Mouse (Mus musculus) liver, embryonic 16.5 days (tissue): ENCODE measurements around the gene Pi4ka. TPM values are rescaled to one million over a fixed set of nuclear protein-coding genes. Genes with fewer than 3 reads are reported as not detected.
A peak's percentile ranks its signal among the peaks of the same experiment; 100 is the strongest.

Experiments
- ATAC-seq: fragments of 200-750 bp; cut with Nextera tagmentation; 2 replicates; pipeline ENCODE4 v1.8.0; 2017; ENCODE audit warnings: low read depth, mild to moderate bottlenecking, moderate number of reproducible peaks, moderate library complexity
- H3K27ac ChIP-seq: fragments of 300-500 bp; sonication (generic); 2 replicates; pipeline ENCODE4 v1.5.1; 2014; ENCODE audit warnings: mild to moderate bottlenecking, low read length
- H3K27me3 ChIP-seq: fragments of 300-500 bp; sonication (generic); 2 replicates; pipeline ENCODE4 v1.6.1; 2014; ENCODE audit warnings: low read depth, low read length, mixed read lengths; ENCODE audit not compliant: control insufficient read depth, insufficient read depth
- H3K36me3 ChIP-seq: fragments of 300-500 bp; sonication (generic); 2 replicates; pipeline ENCODE4 v1.6.1; 2014; ENCODE audit warnings: mild to moderate bottlenecking; ENCODE audit not compliant: control insufficient read depth, insufficient read depth
- H3K4me1 ChIP-seq: fragments of 300-500 bp; sonication (generic); 2 replicates; pipeline ENCODE4 v1.6.1; 2014; ENCODE audit warnings: low read depth, low read length, mixed read lengths; ENCODE audit not compliant: control insufficient read depth
- H3K4me2 ChIP-seq: fragments of 300-500 bp; sonication (generic); 2 replicates; pipeline ENCODE4 v1.6.1; 2014; ENCODE audit warnings: low read depth, low read length, mixed read lengths
- H3K4me3 ChIP-seq: fragments of 300-500 bp; sonication (generic); 2 replicates; pipeline ENCODE4 v1.5.1; 2014; ENCODE audit warnings: low read depth, mild to moderate bottlenecking, low read length
- H3K9ac ChIP-seq: fragments of 300-500 bp; sonication (generic); 2 replicates; pipeline ENCODE4 v1.6.1; 2014; ENCODE audit warnings: low read depth, low read length
- H3K9me3 ChIP-seq: fragments of 300-500 bp; sonication (generic); replicated peaks from 2 replicates; pipeline ENCODE4 v1.6.1; 2016; ENCODE audit warnings: low read length; ENCODE audit not compliant: control insufficient read depth
- WGBS: fragments of 180-500 bp; shearing (Covaris S2); extraction: QIAGEN DNeasy Blood & Tissue Kit; methylation state at CpG from one replicate; pipeline ENCODE4 v1.1.7; 2014; ENCODE audit not compliant: insufficient replicate concordance; 5-methylcytosine and 5-hydroxymethylcytosine counted together
- polyA plus RNA-seq: library from polyadenylated mRNA; unstranded; fragments of >200 nt; fragmentation: Nextera tagmentation; extraction: Ambion mirVana; gene quantifications from 2 replicates; pipeline ENCODE4 v1.2.1, GENCODE M21; 2015

Pi4ka gene
- polyA plus RNA-seq, 1 experiment from 2014 or later: 15.2 TPM

GRCm38 (mm10) chr16:17405271-17405696 lies 830 bp downstream of the Pi4ka start:
- under 1% methylated on average over 22 of the region's 22 CpGs for WGBS
- Histone ChIP-seq H3K36me3 (no peaks in the 10 kb centered on the region), H3K4me2 (peak overlapping the region; percentile 72), H3K4me1 (peaks cover 24% of the 10 kb centered on the region), H3K27me3 (no peaks in the 10 kb centered on the region), H3K4me3 (peak overlapping the region; percentile 74), H3K9ac (peak overlapping the region; percentile 77), H3K27ac (peak overlapping the region; percentile 64), H3K9me3 (no peaks in the 10 kb centered on the region)
- peak; percentile 50 for ATAC-seq

GRCm38 (mm10) chr16:17402855-17403254 lies 3.3 kb downstream of the Pi4ka start:
- 33% methylated on average over 1 of the region's 1 CpGs for WGBS
- Histone ChIP-seq H3K9ac (no peak overlapping the region), H3K9me3 (no peaks in the 10 kb centered on the region), H3K27ac (no peak overlapping the region), H3K36me3 (no peaks in the 10 kb centered on the region), H3K4me1 (peaks cover 17% of the 10 kb centered on the region), H3K27me3 (no peaks in the 10 kb centered on the region), H3K4me2 (no peak overlapping the region), H3K4me3 (no peak overlapping the region)
- ATAC-seq: no peak

GRCm38 (mm10) chr16:17392784-17393183 lies 13.3 kb downstream of the Pi4ka start:
- Histone ChIP-seq H3K9ac (no peak overlapping the region), H3K4me2 (no peak overlapping the region), H3K4me3 (no peak overlapping the region), H3K36me3 (no peaks in the 10 kb centered on the region), H3K27ac (no peak overlapping the region), H3K4me1 (no peaks in the 10 kb centered on the region), H3K9me3 (no peaks in the 10 kb centered on the region), H3K27me3 (no peaks in the 10 kb centered on the region)
- no peak for ATAC-seq
- 67% methylated on average over 4 of the region's 4 CpGs for WGBS

- Histone ChIP-seq H3K4me1 (peaks cover 3% of the 10 kb centered on the region; the same call in 1 of the 2 replicates), H3K36me3 (no peaks in the 10 kb centered on the region; the same call in 1 of the 2 replicates), H3K9ac (no peak overlapping the region), H3K27ac (no peak overlapping the region), H3K4me2 (no peak overlapping the region), H3K4me3 (no peak overlapping the region), H3K27me3 (no peaks in the 10 kb centered on the region), H3K9me3 (no peaks in the 10 kb centered on the region)
- ATAC-seq: peak; percentile 74
- 40% methylated on average over 2 of the region's 2 CpGs for WGBS
These were observed 22.4 kb downstream of the Pi4ka start for GRCm38 (mm10) chr16:17383594-17384326.

GRCm38 (mm10) chr16:17382306-17382705 lies 23.8 kb downstream of the Pi4ka start:
- peaks cover 2% of the 10 kb centered on the region; the same call in 1 of the 2 replicates for H3K36me3 ChIP-seq
- H3K27me3 ChIP-seq: no peaks in the 10 kb centered on the region
- H3K27ac ChIP-seq: no peak overlapping the region
- WGBS: 81% methylated on average over 4 of the region's 4 CpGs
- H3K4me3 ChIP-seq: no peak overlapping the region
- ATAC-seq: no peak
- H3K4me1 ChIP-seq: peaks cover 3% of the 10 kb centered on the region; the same call in 1 of the 2 replicates
- H3K9ac ChIP-seq: no peak overlapping the region
- H3K4me2 ChIP-seq: no peak overlapping the region
- H3K9me3 ChIP-seq: no peaks in the 10 kb centered on the region

- Histone ChIP-seq H3K4me1 (no peaks in the 10 kb centered on the region), H3K36me3 (peaks cover 3% of the 10 kb centered on the region; the same call in 1 of the 2 replicates), H3K27me3 (no peaks in the 10 kb centered on the region), H3K9me3 (no peaks in the 10 kb centered on the region), H3K4me3 (no peak overlapping the region), H3K4me2 (no peak overlapping the region), H3K9ac (no peak overlapping the region), H3K27ac (no peak overlapping the region)
- 81% methylated on average over 4 of the region's 4 CpGs for WGBS
- no peak for ATAC-seq
These were observed 47.3 kb downstream of the Pi4ka start for GRCm38 (mm10) chr16:17358787-17359186.

GRCm38 (mm10) chr16:17356031-17356430 lies 50.1 kb downstream of the Pi4ka start:
- peaks cover 8% of the 10 kb centered on the region for H3K36me3 ChIP-seq
- H3K4me3 ChIP-seq: no peak overlapping the region
- H3K27me3 ChIP-seq: no peaks in the 10 kb centered on the region
- H3K4me1 ChIP-seq: no peaks in the 10 kb centered on the region
- WGBS: 61% methylated on average over 6 of the region's 6 CpGs
- ATAC-seq: no peak
- H3K9ac ChIP-seq: no peak overlapping the region
- no peak overlapping the region for H3K4me2 ChIP-seq
- no peak overlapping the region for H3K27ac ChIP-seq
- no peaks in the 10 kb centered on the region for H3K9me3 ChIP-seq

GRCm38 (mm10) chr16:17346766-17347165 lies 59.3 kb downstream of the Pi4ka start:
- Histone ChIP-seq H3K27me3 (no peaks in the 10 kb centered on the region), H3K36me3 (peaks cover 12% of the 10 kb centered on the region), H3K4me2 (no peak overlapping the region), H3K9ac (no peak overlapping the region), H3K9me3 (no peaks in the 10 kb centered on the region), H3K4me1 (peaks cover 2% of the 10 kb centered on the region), H3K27ac (no peak overlapping the region; the same call in 1 of the 2 replicates), H3K4me3 (no peak overlapping the region)
- 60% methylated on average over 1 of the region's 1 CpGs for WGBS
- no peak for ATAC-seq

GRCm38 (mm10) chr16:17345813-17346155 lies 60.3 kb downstream of the Pi4ka start:
- Histone ChIP-seq H3K4me2 (no peak overlapping the region), H3K4me3 (no peak overlapping the region), H3K9ac (no peak overlapping the region), H3K27me3 (no peaks in the 10 kb centered on the region), H3K4me1 (peaks cover 2% of the 10 kb centered on the region), H3K36me3 (peaks cover 7% of the 10 kb centered on the region), H3K9me3 (no peaks in the 10 kb centered on the region), H3K27ac (peak overlapping the region; percentile 51; the same call in 1 of the 2 replicates)
- peak; percentile 68 for ATAC-seq
- WGBS: 62% methylated on average over 2 of the region's 2 CpGs
